Mouse (Mus musculus) stomach, postnatal 0 days (tissue): ENCODE data around the gene Liph.

Source experiments
- CTCF ChIP-seq: IDR thresholded peaks from 2 replicates; pipeline ENCODE4 v1.5.1; 2016; ENCODE audit warnings: antibody characterized with exemption, low read depth, mild to moderate bottlenecking, moderate library complexity
- EP300 ChIP-seq: optimal IDR thresholded peaks from 2 replicates; pipeline ENCODE3; 2016; ENCODE audit warnings: antibody characterized with exemption

DNA sequence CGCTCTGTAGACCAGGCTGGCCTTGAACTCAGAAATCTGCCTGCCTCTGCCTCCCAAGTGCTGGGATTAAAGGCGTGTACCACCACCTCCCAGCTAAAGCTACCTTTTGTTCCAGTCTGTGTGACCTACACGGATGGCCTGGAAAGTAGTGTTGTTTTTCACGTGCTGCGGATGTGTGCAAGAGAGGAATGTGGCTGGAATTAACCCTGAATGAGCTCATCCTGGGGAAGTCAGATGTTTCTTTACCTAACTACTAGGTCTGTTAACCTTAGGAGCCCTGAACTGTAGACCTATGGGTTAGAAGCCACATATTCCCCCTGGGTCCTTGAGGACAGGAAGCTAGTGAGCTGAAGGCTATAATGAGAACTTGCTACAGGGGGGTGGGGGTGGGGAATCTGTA is 7.5 kb downstream of the Liph start:
- no peak for TF ChIP-seq EP300
- TF ChIP-seq CTCF = no peak
